Mouse (Mus musculus): Measurements from ENCODE around the gene Mical3. TPM values are rescaled to one million over a fixed set of nuclear protein-coding genes. Genes with fewer than 3 reads are reported as not detected.

The Mical3 gene
- polyA plus RNA-seq, 1 experiment: 16.2 TPM

DNA sequence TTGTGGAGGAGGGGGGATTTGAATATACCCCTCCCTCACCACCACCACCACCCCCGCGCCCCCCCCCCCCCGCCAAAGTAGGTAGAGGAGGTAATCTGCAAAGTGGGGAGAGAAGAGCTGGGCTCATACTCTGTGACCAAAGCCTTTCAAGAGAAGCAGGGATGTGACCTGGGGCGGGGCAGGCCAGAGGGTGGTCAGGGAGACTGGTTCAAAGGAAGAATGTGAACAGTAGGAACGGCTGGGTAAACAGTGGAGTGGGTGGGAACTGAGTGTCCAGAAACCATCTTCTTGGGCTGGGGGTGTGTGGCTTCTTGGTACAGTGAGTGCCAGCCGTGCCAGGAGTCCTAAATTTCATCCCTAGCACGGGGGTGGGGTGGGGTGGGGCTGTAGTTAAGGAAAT lies 10.0 kb downstream of the Mical3 start:
- DNase-seq: no peak
- Histone ChIP-seq H3K27ac (ENCODE audit: control insufficient read depth, insufficient read depth, low read length) (no peak overlapping the region), H3K27me3 (ENCODE audit: control insufficient read depth, insufficient read depth, low read length) (no peaks in the 10 kb centered on the region), H3K36me3 (ENCODE audit: control insufficient read depth, insufficient read depth, low read length) (no peaks in the 10 kb centered on the region), H3K4me1 (replicated peaks; ENCODE audit: control insufficient read depth, insufficient read depth, low read length) (peaks cover 7% of the 10 kb centered on the region), H3K4me3 (ENCODE audit: control insufficient read depth, insufficient read depth, low read length) (no peak overlapping the region)
- 86% methylated on average over 7 of the region's 7 CpGs for WGBS
- TF ChIP-seq POLR2A (IDR thresholded peaks at IDR 0.05; ENCODE audit: control insufficient read depth, extremely low read depth, insufficient read depth, low read length, poor library complexity) (no peak), CTCF (IDR thresholded peaks at IDR 0.05; ENCODE audit: borderline replicate concordance, control insufficient read depth, extremely low read depth, insufficient read depth, low read length, poor library complexity) (no peak)

DNA sequence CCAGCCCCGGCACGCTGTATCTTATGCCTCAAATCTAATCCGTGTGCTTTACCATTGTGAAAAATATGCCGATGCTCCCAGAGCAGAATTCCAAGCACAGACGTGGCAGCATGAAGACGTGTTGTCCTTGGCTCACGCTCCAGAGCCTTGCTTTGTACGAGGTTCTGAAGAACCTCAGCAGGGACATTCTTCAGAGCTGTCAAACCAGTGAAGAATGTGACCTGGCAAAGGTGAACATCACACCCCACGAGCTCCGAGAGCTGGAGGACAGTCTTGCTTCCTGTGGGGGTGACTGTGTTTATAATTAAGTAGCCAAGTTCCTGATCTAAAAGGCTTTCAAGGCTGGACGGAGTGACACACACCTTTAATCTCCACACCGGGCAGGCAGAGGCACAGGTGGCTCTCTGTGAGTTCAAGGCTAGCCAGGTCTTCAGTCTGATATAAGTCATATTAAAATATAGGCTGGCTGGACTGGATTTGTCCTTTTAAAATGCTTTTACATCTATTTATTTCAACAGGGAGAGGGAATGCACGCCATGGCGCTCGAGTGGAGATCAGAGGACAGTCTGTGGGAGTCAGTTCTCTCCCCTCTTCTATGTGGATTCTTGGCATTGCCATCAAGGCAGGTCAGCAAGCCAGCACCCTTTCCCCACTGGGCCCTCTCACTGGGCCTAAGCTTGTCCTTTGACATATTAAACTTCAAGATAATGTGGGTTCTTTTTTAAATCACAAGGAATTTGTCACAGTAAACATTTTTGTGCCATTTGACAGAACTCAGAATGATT lies 12.6 kb downstream of the Mical3 start:
- Histone ChIP-seq H3K27ac (ENCODE audit: control insufficient read depth, insufficient read depth, low read length) (no peak overlapping the region), H3K36me3 (ENCODE audit: control insufficient read depth, insufficient read depth, low read length) (no peaks in the 10 kb centered on the region), H3K27me3 (ENCODE audit: control insufficient read depth, insufficient read depth, low read length) (no peaks in the 10 kb centered on the region), H3K4me3 (ENCODE audit: control insufficient read depth, insufficient read depth, low read length) (no peak overlapping the region), H3K4me1 (replicated peaks; ENCODE audit: control insufficient read depth, insufficient read depth, low read length) (peaks cover 7% of the 10 kb centered on the region)
- WGBS: 92% methylated on average over 15 of the region's 15 CpGs
- no peak for DNase-seq
- TF ChIP-seq POLR2A (IDR thresholded peaks at IDR 0.05; ENCODE audit: control insufficient read depth, extremely low read depth, insufficient read depth, low read length, poor library complexity) (no peak), CTCF (IDR thresholded peaks at IDR 0.05; ENCODE audit: borderline replicate concordance, control insufficient read depth, extremely low read depth, insufficient read depth, low read length, poor library complexity) (no peak)

- peaks cover 7% of the 10 kb centered on the region for H3K4me1 ChIP-seq (replicated peaks; ENCODE audit: control insufficient read depth, insufficient read depth, low read length)
- no peak for DNase-seq
- H3K27ac ChIP-seq (ENCODE audit: control insufficient read depth, insufficient read depth, low read length): no peak overlapping the region
- H3K27me3 ChIP-seq (ENCODE audit: control insufficient read depth, insufficient read depth, low read length): no peaks in the 10 kb centered on the region
- TF ChIP-seq CTCF (IDR thresholded peaks at IDR 0.05; ENCODE audit: borderline replicate concordance, control insufficient read depth, extremely low read depth, insufficient read depth, low read length, poor library complexity) (no peak), POLR2A (IDR thresholded peaks at IDR 0.05; ENCODE audit: control insufficient read depth, extremely low read depth, insufficient read depth, low read length, poor library complexity) (no peak)
- H3K4me3 ChIP-seq (ENCODE audit: control insufficient read depth, insufficient read depth, low read length): no peak overlapping the region
- no peaks in the 10 kb centered on the region for H3K36me3 ChIP-seq (ENCODE audit: control insufficient read depth, insufficient read depth, low read length)
- 78% methylated on average over 4 of the region's 4 CpGs for WGBS
Observed at GRCm38 (mm10) chr6:121117142-121117541, 13.7 kb downstream of the Mical3 start.

GRCm38 (mm10) chr6:121116434-121116833 lies 14.4 kb downstream of the Mical3 start:
- Histone ChIP-seq H3K27ac (ENCODE audit: control insufficient read depth, insufficient read depth, low read length) (no peak overlapping the region), H3K36me3 (ENCODE audit: control insufficient read depth, insufficient read depth, low read length) (no peaks in the 10 kb centered on the region), H3K27me3 (ENCODE audit: control insufficient read depth, insufficient read depth, low read length) (no peaks in the 10 kb centered on the region), H3K4me1 (replicated peaks; ENCODE audit: control insufficient read depth, insufficient read depth, low read length) (peaks cover 7% of the 10 kb centered on the region), H3K4me3 (ENCODE audit: control insufficient read depth, insufficient read depth, low read length) (no peak overlapping the region)
- no peak for DNase-seq
- TF ChIP-seq POLR2A (IDR thresholded peaks at IDR 0.05; ENCODE audit: control insufficient read depth, extremely low read depth, insufficient read depth, low read length, poor library complexity): no peak
- TF ChIP-seq CTCF (IDR thresholded peaks at IDR 0.05; ENCODE audit: borderline replicate concordance, control insufficient read depth, extremely low read depth, insufficient read depth, low read length, poor library complexity): no peak
- WGBS: 44% methylated on average over 10 of the region's 10 CpGs

- Histone ChIP-seq H3K4me3 (ENCODE audit: control insufficient read depth, insufficient read depth, low read length) (no peak overlapping the region), H3K27ac (ENCODE audit: control insufficient read depth, insufficient read depth, low read length) (no peak overlapping the region), H3K36me3 (ENCODE audit: control insufficient read depth, insufficient read depth, low read length) (no peaks in the 10 kb centered on the region), H3K27me3 (ENCODE audit: control insufficient read depth, insufficient read depth, low read length) (no peaks in the 10 kb centered on the region), H3K4me1 (replicated peaks; ENCODE audit: control insufficient read depth, insufficient read depth, low read length) (peaks cover 11% of the 10 kb centered on the region)
- TF ChIP-seq CTCF (IDR thresholded peaks at IDR 0.05; ENCODE audit: borderline replicate concordance, control insufficient read depth, extremely low read depth, insufficient read depth, low read length, poor library complexity) (no peak), POLR2A (IDR thresholded peaks at IDR 0.05; ENCODE audit: control insufficient read depth, extremely low read depth, insufficient read depth, low read length, poor library complexity) (no peak)
- DNase-seq: no peak
- 93% methylated on average over 10 of the region's 10 CpGs for WGBS
Observed at GRCm38 (mm10) chr6:121111448-121112055, 19.2 kb downstream of the Mical3 start.

DNA sequence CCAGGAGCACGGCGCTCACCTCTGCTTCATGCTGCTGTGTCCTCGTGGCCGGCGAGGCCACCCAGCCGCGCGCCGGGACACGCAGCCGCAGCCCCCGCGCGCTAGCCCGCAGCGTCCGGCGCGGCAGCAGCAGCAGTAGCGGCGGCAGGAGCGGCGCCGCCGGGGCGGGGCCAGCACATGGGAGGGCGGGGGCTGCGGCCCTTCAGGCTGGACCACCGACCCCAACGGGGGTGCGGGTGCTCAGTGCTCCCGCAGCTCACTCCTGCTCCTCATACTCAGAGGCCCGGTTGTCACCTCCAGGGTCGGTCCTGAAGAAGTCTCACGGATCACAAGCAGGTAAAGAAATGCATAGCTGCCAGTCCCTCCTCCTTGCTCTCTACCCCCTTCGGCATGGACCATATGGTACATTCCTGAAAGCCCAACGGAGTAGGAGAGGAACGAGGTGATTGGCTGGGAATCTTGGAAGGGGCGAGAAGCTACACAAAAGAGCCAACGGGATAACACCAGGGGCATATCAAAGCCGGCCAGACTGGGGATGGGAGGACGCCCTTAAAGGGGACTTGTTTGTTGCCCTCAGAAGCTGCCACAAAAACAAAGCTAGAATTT lies 20.7 kb downstream of the Mical3 start:
- Histone ChIP-seq H3K4me3 (ENCODE audit: control insufficient read depth, insufficient read depth, low read length) (peak overlapping the region; percentile 82), H3K36me3 (ENCODE audit: control insufficient read depth, insufficient read depth, low read length) (no peaks in the 10 kb centered on the region), H3K27ac (ENCODE audit: control insufficient read depth, insufficient read depth, low read length) (no peak overlapping the region), H3K27me3 (ENCODE audit: control insufficient read depth, insufficient read depth, low read length) (no peaks in the 10 kb centered on the region), H3K4me1 (replicated peaks; ENCODE audit: control insufficient read depth, insufficient read depth, low read length) (peaks cover 9% of the 10 kb centered on the region)
- DNase-seq: peak; percentile 82
- no peak for TF ChIP-seq CTCF (IDR thresholded peaks at IDR 0.05; ENCODE audit: borderline replicate concordance, control insufficient read depth, extremely low read depth, insufficient read depth, low read length, poor library complexity)
- TF ChIP-seq POLR2A (IDR thresholded peaks at IDR 0.05; ENCODE audit: control insufficient read depth, extremely low read depth, insufficient read depth, low read length, poor library complexity): 0 out of 2 replicates have a peak, but pooled peaks have one; percentile 45
- WGBS: 1% methylated on average over 42 of the region's 42 CpGs

All from thymus, adult 2 months (tissue).